Mouse (Mus musculus): ENCODE data around the gene Itfg1. TPM values are rescaled to one million over a fixed set of nuclear protein-coding genes. Genes with fewer than 3 reads are reported as not detected.
A peak's percentile ranks its signal among the peaks of the same experiment; 100 is the strongest.

The Itfg1 gene
- total RNA-seq, 2 experiments from 2014 or later: 48.4 to 50.8 TPM

- DNase-seq: no peak
Measured at GRCm38 (mm10) chr8:85730545-85730944, 110.2 kb downstream of the Itfg1 start.

GRCm38 (mm10) chr8:85717271-85717670 is 123.5 kb downstream of the Itfg1 start:
- DNase-seq: no peak

- no peak for DNase-seq
Measured at GRCm38 (mm10) chr8:85716696-85717095, 124.0 kb downstream of the Itfg1 start.

GRCm38 (mm10) chr8:85706988-85707387 is 133.7 kb downstream of the Itfg1 start:
- DNase-seq: no peak

- peak; percentile 74 for DNase-seq
Measured at GRCm38 (mm10) chr8:85700751-85701351, 139.9 kb downstream of the Itfg1 start, which contains the start of gene Neto2. Gene Neto2, minus strand, starts transcription at chr8:85700924.

GRCm38 (mm10) chr8:85700101-85700750 is 140.5 kb downstream of the Itfg1 start:
- DNase-seq: peak; percentile 71

GRCm38 (mm10) chr8:85699051-85699450 is 141.7 kb downstream of the Itfg1 start:
- DNase-seq: peak; percentile 78

Small RNA genes lying within 50 kb of the gene (microRNA-seq; reads per million reads assigned to microRNA genes)
- 0 reads per million in 2 experiments for gene Mir8109

Other genes with a start within 250 kb of the Itfg1 start
- gene Neto2, start 140.0 kb downstream of the Itfg1 start, total RNA-seq (2021): 1 to 10 TPM; 9.2 to 9.9 TPM
- gene Phkb, start within 50 bp of the Itfg1 start, total RNA-seq (2021): 10 to 100 TPM; 39.9 to 47.0 TPM

Measured in heart, postnatal 4 days (tissue).